Mouse (Mus musculus) G1E (cell line): ENCODE measurements at regions not wholly inside any gene's neighbourhood (a gene's known extent, or its start where the extent isn't known, plus 50 kb on each side); places are given as distances from the start of the nearest gene placed in this dataset.

ENCODE experiments used
- CTCF ChIP-seq: IDR thresholded peaks from 2 replicates; pipeline ENCODE4 v1.5.1; 2012; ENCODE audit warnings: low read depth, low read length, inconsistent platforms, mixed read lengths
- GATA1 ChIP-seq: IDR thresholded peaks from 2 replicates; pipeline ENCODE4 v1.6.1; 2012; ENCODE audit warnings: borderline replicate concordance, low read length, inconsistent platforms, mixed read lengths

DNA sequence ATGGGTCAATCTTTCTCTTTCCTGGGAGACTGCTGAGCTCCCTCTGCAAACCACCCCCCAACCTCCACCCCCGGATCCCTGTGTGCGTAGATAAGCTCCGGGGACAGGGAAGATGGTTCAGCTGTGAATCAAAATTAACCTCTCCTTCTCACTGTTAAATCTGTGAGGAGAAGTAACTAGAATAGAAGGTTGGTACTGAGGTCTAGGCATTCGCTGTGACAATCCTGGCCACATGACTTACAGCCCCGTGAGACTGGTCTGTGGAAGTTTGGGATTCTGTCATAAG is 53.0 kb upstream of the Caprin1 start:
- no peak for TF ChIP-seq CTCF
- no peak for TF ChIP-seq GATA1
